Mouse (Mus musculus): ENCODE measurements at regions not wholly inside any gene's neighbourhood (a gene's known extent, or its start where the extent isn't known, plus 50 kb on each side); places are given as distances from the start of the nearest gene placed in this dataset.

- DNase-seq, result no peak
Observed at GRCm38 (mm10) chr1:71735606-71736005, 82.6 kb upstream of the Fn1 start.

GRCm38 (mm10) chr1:71731623-71732022 lies 78.6 kb upstream of the Fn1 start:
- DNase-seq, result no peak

- no peak for DNase-seq
Observed at GRCm38 (mm10) chr1:71731011-71731410, 78.0 kb upstream of the Fn1 start.

- DNase-seq, result no peak
Observed at GRCm38 (mm10) chr1:71728852-71729347, 75.9 kb upstream of the Fn1 start.

- DNase-seq, result no peak
Observed at GRCm38 (mm10) chr1:71723816-71724215, 70.8 kb upstream of the Fn1 start.

- no peak for DNase-seq
Observed at GRCm38 (mm10) chr1:71723039-71723397, 70.0 kb upstream of the Fn1 start.

- no peak for DNase-seq
Observed at GRCm38 (mm10) chr1:71722211-71723038, 69.4 kb upstream of the Fn1 start.

All from cerebellum, postnatal 10 days (tissue).